Mouse (Mus musculus) forebrain, postnatal 0 days (tissue): ENCODE results near the gene Clstn2. TPM values are rescaled to one million over a fixed set of nuclear protein-coding genes. Genes with fewer than 3 reads are reported as not detected.
A peak's percentile ranks its signal among the peaks of the same experiment; 100 is the strongest.

Source experiments
- ATAC-seq: fragments of 200-750 bp; cut with Nextera tagmentation; 2 replicates; pipeline ENCODE4 v1.8.0; 2017; ENCODE audit warnings: mild to moderate bottlenecking, moderate library complexity
- DNase-seq: peaks from one replicate; pipeline ENCODE4 v3.0.0-alpha.2; 2015
- H3K27ac ChIP-seq: fragments of 300-500 bp; sonication (generic); 2 replicates; pipeline ENCODE4 v1.5.1; 2014; ENCODE audit warnings: low read depth, mild to moderate bottlenecking, antibody characterized with exemption, low read length, moderate library complexity, mixed read lengths
- H3K27me3 ChIP-seq: fragments of 300-500 bp; sonication (generic); 2 replicates; pipeline ENCODE4 v1.6.1; 2014; ENCODE audit warnings: mild to moderate bottlenecking, low read length, mixed read lengths; ENCODE audit not compliant: insufficient read depth
- H3K36me3 ChIP-seq: fragments of 300-500 bp; sonication (generic); 2 replicates; pipeline ENCODE4 v1.6.1; 2014; ENCODE audit warnings: mild to moderate bottlenecking, moderate library complexity; ENCODE audit not compliant: insufficient read depth
- H3K4me1 ChIP-seq: fragments of 300-500 bp; sonication (generic); 2 replicates; pipeline ENCODE4 v1.6.1; 2014; ENCODE audit warnings: antibody characterized with exemption; ENCODE audit not compliant: insufficient read depth
- H3K4me2 ChIP-seq: fragments of 300-500 bp; sonication (generic); 2 replicates; pipeline ENCODE4 v1.6.1; 2014; ENCODE audit warnings: low read depth, mild to moderate bottlenecking, moderate library complexity
- H3K4me3 ChIP-seq: fragments of 300-500 bp; sonication (generic); 2 replicates; pipeline ENCODE4 v1.5.1; 2014; ENCODE audit warnings: low read depth, low read length, mixed read lengths
- H3K9ac ChIP-seq: fragments of 300-500 bp; sonication (generic); 2 replicates; pipeline ENCODE4 v1.6.1; 2014; ENCODE audit warnings: mild to moderate bottlenecking
- H3K9me3 ChIP-seq: fragments of 300-500 bp; sonication (generic); 2 replicates; pipeline ENCODE4 v1.6.1; 2016; ENCODE audit warnings: low read length
- CTCF ChIP-seq: sonication (generic); IDR thresholded peaks from 2 replicates; pipeline ENCODE4 v1.5.1; 2016; ENCODE audit warnings: antibody characterized with exemption, control low read depth, low read depth
- WGBS: fragments of 180-500 bp; shearing (Covaris S2); extraction: QIAGEN DNeasy Blood & Tissue Kit; methylation state at CpG from one replicate; pipeline ENCODE4 v1.1.7; 2014; 5-methylcytosine and 5-hydroxymethylcytosine counted together
- polyA plus RNA-seq: library from polyadenylated mRNA; unstranded; fragments of >200 nt; fragmentation: Nextera tagmentation; extraction: Ambion mirVana; gene quantifications from 2 replicates; pipeline ENCODE4 v1.2.1, GENCODE M21; 2015
- total RNA-seq: library from RNA; depleted of rRNA; stranded (reverse); fragments of >200 nt; gene quantifications from 2 replicates; pipeline ENCODE4 v1.2.3, GENCODE M21; 2014

Clstn2 gene
- total and polyA plus RNA-seq, 2 experiments from 2014 or later = 13.0 to 58.7 TPM

GRCm38 (mm10) chr9:97953746-97954359 lies 79.1 kb downstream of the Clstn2 start:
- no peak overlapping the region for H3K4me2 ChIP-seq
- ATAC-seq = no peak
- H3K4me3 ChIP-seq = no peak overlapping the region
- no peak overlapping the region for H3K9ac ChIP-seq
- DNase-seq = no peak
- no peaks in the 10 kb centered on the region for H3K36me3 ChIP-seq
- no peak for TF ChIP-seq CTCF
- H3K27ac ChIP-seq = no peak overlapping the region
- 0 out of 2 replicates have a peak, but pooled peaks cover 2% of the 10 kb centered on the region for H3K4me1 ChIP-seq
- no peaks in the 10 kb centered on the region for H3K9me3 ChIP-seq
- H3K27me3 ChIP-seq = no peaks in the 10 kb centered on the region
- WGBS = 83% methylated on average over 8 of the region's 8 CpGs

- no peak for DNase-seq
- no peak overlapping the region for H3K4me2 ChIP-seq
- H3K27ac ChIP-seq = no peak overlapping the region
- TF ChIP-seq CTCF = no peak
- H3K27me3 ChIP-seq = no peaks in the 10 kb centered on the region
- H3K4me1 ChIP-seq = no peaks in the 10 kb centered on the region
- 62% methylated on average over 6 of the region's 6 CpGs for WGBS
- H3K4me3 ChIP-seq = no peak overlapping the region
- no peak overlapping the region for H3K9ac ChIP-seq
- no peaks in the 10 kb centered on the region for H3K9me3 ChIP-seq
- H3K36me3 ChIP-seq = no peaks in the 10 kb centered on the region
- ATAC-seq = no peak
Observed at GRCm38 (mm10) chr9:97950378-97951006, 82.5 kb downstream of the Clstn2 start.

- Histone ChIP-seq H3K27ac (no peak overlapping the region), H3K9me3 (no peaks in the 10 kb centered on the region), H3K4me1 (no peaks in the 10 kb centered on the region), H3K27me3 (no peaks in the 10 kb centered on the region), H3K36me3 (no peaks in the 10 kb centered on the region), H3K4me3 (no peak overlapping the region), H3K9ac (no peak overlapping the region), H3K4me2 (no peak overlapping the region)
- no peak for ATAC-seq
- WGBS = 89% methylated on average over 4 of the region's 4 CpGs
- no peak for DNase-seq
- no peak for TF ChIP-seq CTCF
Observed at GRCm38 (mm10) chr9:97919326-97919725, 113.7 kb downstream of the Clstn2 start.

- Histone ChIP-seq H3K4me2 (no peak overlapping the region), H3K4me1 (no peaks in the 10 kb centered on the region), H3K27ac (no peak overlapping the region), H3K9ac (no peak overlapping the region), H3K4me3 (no peak overlapping the region), H3K27me3 (no peaks in the 10 kb centered on the region), H3K36me3 (no peaks in the 10 kb centered on the region), H3K9me3 (no peaks in the 10 kb centered on the region)
- ATAC-seq (no peak), DNase-seq (no peak)
- no peak for TF ChIP-seq CTCF
- 90% methylated on average over 3 of the region's 3 CpGs for WGBS
Observed at GRCm38 (mm10) chr9:97891415-97891814, 141.6 kb downstream of the Clstn2 start.

GRCm38 (mm10) chr9:97883336-97883735 lies 149.6 kb downstream of the Clstn2 start:
- no peak for TF ChIP-seq CTCF
- no peak for DNase-seq
- ATAC-seq = no peak

GRCm38 (mm10) chr9:97867013-97867700 lies 165.8 kb downstream of the Clstn2 start:
- Histone ChIP-seq H3K27me3 (no peaks in the 10 kb centered on the region), H3K4me2 (no peak overlapping the region), H3K9ac (no peak overlapping the region), H3K27ac (no peak overlapping the region), H3K4me1 (no peaks in the 10 kb centered on the region), H3K36me3 (no peaks in the 10 kb centered on the region), H3K4me3 (no peak overlapping the region), H3K9me3 (no peaks in the 10 kb centered on the region)
- ATAC-seq = no peak
- DNase-seq = peak; percentile 22
- WGBS = 39% methylated on average over 8 of the region's 8 CpGs
- no peak for TF ChIP-seq CTCF

More at GRCm38 (mm10) chr9:97883336-97883735, 149.6 kb downstream of the Clstn2 start:
- no peaks in the 10 kb centered on the region for H3K9me3 ChIP-seq
- H3K4me2 ChIP-seq = no peak overlapping the region
- WGBS = 93% methylated on average over 3 of the region's 3 CpGs
- H3K27me3 ChIP-seq = no peaks in the 10 kb centered on the region
- no peak overlapping the region for H3K27ac ChIP-seq
- no peak overlapping the region for H3K9ac ChIP-seq
- no peaks in the 10 kb centered on the region for H3K36me3 ChIP-seq
- no peak overlapping the region for H3K4me3 ChIP-seq
- H3K4me1 ChIP-seq = no peaks in the 10 kb centered on the region

GRCm38 (mm10) chr9:97852859-97853258 lies 180.1 kb downstream of the Clstn2 start:
- DNase-seq (no peak), ATAC-seq (no peak)
- Histone ChIP-seq H3K36me3 (no peaks in the 10 kb centered on the region), H3K4me2 (no peak overlapping the region), H3K4me1 (0 out of 2 replicates have a peak, but pooled peaks cover 9% of the 10 kb centered on the region), H3K27me3 (no peaks in the 10 kb centered on the region), H3K9me3 (no peaks in the 10 kb centered on the region), H3K4me3 (no peak overlapping the region), H3K9ac (no peak overlapping the region), H3K27ac (no peak overlapping the region)
- no peak for TF ChIP-seq CTCF
